Mouse (Mus musculus): ENCODE measurements around the gene Coro1c.

The Coro1c gene

DNA sequence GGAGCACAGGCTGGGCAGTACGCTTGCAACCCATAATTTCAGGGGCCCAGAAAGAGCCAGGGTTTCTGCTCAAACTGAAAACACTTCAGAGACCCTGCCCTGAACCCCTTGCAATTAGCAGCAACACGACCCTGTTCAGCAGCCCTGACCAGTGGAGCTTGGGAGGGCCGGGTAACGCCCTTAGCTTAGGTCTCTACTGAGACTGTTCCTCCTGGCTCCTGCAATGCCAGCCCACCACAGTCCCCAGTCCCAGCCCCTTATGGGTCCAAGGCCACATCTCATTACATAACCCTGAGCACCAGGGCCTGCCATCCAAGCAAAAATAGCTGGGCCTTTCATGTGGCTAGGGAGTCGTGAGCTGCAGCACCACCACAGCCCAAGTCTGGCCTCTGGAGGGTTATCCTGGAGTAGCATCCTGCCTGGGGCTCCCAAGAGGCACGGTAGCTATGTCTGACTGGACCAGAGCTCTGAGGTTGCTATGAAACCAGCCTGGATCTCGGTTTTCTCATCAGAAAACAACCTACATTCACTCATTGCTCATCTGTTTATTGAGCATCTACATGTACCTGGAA is 104.1 kb downstream of the Coro1c start:
- DNase-seq (ENCODE audit: low read depth, low spot score) = no peak
- no peaks in the 10 kb centered on the region for H3K36me3 ChIP-seq (ENCODE audit: control insufficient read depth, insufficient read depth, low read length, poor library complexity, severe bottlenecking)
- no peaks in the 10 kb centered on the region; the same call in 1 of the 2 replicates for H3K27me3 ChIP-seq (ENCODE audit: control insufficient read depth, insufficient read depth, low read length, poor library complexity, severe bottlenecking)

DNA sequence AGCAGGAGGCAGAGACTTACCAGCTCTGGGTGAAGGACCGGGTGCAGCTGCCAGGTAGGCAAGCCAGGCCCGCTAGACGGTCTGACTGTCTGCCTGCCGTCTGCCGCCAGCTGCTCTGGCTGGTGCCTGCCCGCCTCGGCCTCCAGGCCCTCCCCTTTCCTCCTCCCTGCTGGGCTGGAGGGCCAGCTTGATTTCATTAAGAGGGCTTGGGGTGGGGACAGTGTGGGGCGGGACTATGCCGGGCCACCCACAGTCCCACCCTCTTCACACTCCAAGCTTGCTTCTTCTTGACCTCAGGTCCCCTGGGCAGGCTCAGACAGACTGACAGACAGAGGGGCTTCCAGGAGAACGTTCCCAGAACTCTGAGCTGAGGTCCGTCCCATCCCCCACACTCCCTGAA is 108.3 kb downstream of the Coro1c start, which contains the start of gene Tmem119:
Gene Tmem119, minus strand, starts transcription at position 237 of the 400 bp plus-strand sequence.
- DNase-seq (ENCODE audit: low read depth, low spot score) = no peak
- no peaks in the 10 kb centered on the region for H3K36me3 ChIP-seq (ENCODE audit: control insufficient read depth, insufficient read depth, low read length, poor library complexity, severe bottlenecking)
- no peaks in the 10 kb centered on the region; the same call in 1 of the 2 replicates for H3K27me3 ChIP-seq (ENCODE audit: control insufficient read depth, insufficient read depth, low read length, poor library complexity, severe bottlenecking)

DNA sequence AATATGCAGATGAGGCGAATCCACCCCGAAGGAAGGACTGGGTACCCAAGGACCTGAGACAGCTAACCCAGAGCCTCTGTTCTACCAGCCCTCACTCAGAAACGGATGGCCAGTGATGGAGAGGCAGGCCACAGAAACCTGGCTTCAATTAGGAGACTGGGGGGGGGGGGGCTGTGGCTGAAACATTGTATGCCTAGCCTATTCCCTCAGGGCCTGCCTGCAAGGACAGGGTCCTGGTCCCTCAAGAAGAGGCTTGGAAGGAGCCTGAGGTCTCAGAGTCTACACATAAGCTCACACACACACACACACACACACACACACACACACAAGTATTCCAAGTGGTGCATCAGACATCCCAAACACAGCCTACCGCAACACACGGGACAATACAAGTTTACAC is 108.9 kb downstream of the Coro1c start:
- H3K27me3 ChIP-seq (ENCODE audit: control insufficient read depth, insufficient read depth, low read length, poor library complexity, severe bottlenecking) = no peaks in the 10 kb centered on the region; the same call in 1 of the 2 replicates
- H3K36me3 ChIP-seq (ENCODE audit: control insufficient read depth, insufficient read depth, low read length, poor library complexity, severe bottlenecking) = no peaks in the 10 kb centered on the region
- DNase-seq (ENCODE audit: low read depth, low spot score) = no peak

DNA sequence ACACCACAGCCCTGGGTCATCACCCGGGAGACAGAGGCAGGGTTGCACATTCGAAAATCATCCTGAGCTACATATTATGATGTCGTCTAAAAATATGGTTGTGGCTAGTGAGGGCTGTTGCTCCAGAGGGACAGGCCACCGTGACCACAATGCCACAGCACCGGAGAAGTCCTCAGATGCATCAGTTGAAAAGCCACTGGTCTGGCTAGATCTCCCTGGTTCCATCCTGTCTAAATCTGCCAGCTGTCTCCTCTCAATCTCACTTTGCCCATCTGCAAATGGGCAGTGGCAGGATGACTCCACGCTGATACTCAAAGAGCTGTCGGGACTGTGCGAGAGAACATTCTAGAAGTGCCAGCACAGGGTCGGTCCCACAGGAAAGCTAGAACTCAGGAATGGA is 110.0 kb downstream of the Coro1c start:
- Histone ChIP-seq H3K27me3 (ENCODE audit: control insufficient read depth, insufficient read depth, low read length, poor library complexity, severe bottlenecking) (no peaks in the 10 kb centered on the region; the same call in 1 of the 2 replicates), H3K36me3 (ENCODE audit: control insufficient read depth, insufficient read depth, low read length, poor library complexity, severe bottlenecking) (no peaks in the 10 kb centered on the region)
- no peak for DNase-seq (ENCODE audit: low read depth, low spot score)

DNA sequence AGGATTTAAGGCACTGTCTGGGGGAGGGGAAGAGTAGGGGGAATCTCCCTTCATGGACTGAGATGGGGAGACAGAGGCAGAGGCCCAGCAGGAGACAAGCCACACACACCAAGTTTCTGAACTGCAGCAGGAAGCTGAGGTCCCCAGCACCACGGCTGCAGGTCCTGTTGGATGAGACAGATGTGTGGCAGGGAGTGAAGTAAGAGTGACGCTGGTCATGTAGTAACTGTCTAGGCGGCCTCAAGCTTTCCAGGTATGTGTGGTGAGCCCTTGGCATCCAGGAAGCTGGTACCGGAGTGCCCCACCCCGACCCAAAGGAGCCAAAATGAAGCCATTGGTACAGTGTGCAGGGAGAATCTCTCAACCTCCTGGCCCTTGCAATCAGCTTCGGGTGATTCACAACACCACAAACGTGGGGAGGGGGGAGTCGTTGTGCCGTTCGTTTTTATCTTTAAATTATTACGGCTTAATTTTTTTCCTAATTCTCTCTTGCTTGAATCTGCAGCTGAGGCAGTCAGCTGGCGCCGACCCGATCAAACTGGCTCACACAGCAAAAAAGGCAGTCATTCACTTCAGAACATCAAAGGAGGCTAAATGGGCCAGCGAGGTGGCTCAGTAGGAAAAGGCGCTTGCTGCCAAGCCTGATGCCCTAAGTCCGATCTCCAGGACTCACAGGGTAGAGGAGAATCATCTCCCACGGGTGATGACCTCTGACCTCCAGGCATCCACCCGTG is 111.2 kb downstream of the Coro1c start:
- Histone ChIP-seq H3K36me3 (ENCODE audit: control insufficient read depth, insufficient read depth, low read length, poor library complexity, severe bottlenecking) (no peaks in the 10 kb centered on the region), H3K27me3 (ENCODE audit: control insufficient read depth, insufficient read depth, low read length, poor library complexity, severe bottlenecking) (no peaks in the 10 kb centered on the region; the same call in 1 of the 2 replicates)
- no peak for DNase-seq (ENCODE audit: low read depth, low spot score)

DNA sequence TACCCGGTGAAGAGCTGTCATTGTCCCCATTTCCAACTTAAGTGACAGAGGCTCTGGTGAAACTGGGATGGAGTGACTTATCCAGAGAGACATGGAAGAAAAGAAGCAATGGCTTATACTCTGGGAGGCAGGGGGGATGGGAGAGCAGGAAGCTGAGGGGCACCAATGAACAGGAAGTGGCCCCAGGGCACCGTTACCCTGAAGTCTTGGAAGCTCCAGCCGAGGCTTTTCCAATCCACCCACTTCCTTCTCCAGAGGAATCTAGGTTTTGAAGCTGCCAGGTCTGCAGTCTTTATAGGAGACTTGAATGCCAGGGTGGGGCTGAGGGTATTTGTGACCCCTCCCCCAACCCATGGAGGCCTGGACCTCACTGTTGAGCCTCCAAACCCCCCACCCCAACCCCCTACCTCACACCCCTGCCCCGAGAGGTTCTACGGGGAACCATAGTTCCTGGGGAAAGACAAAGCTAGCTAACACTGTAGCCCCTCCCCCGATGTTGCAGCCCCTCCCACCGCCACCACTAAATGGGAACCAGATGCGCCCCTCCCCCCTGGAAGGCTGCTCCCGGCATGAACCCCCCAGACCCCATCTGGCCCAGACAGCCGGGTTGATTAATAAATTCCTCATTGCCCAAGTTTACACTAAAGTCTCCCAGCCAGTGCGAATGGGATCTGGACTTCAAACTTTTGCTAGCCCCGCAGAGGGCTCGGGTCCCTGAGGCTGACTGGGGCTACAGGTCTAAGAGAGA is 112.0 kb downstream of the Coro1c start:
- H3K36me3 ChIP-seq (ENCODE audit: control insufficient read depth, insufficient read depth, low read length, poor library complexity, severe bottlenecking) = no peaks in the 10 kb centered on the region
- no peaks in the 10 kb centered on the region; the same call in 1 of the 2 replicates for H3K27me3 ChIP-seq (ENCODE audit: control insufficient read depth, insufficient read depth, low read length, poor library complexity, severe bottlenecking)
- DNase-seq (ENCODE audit: low read depth, low spot score) = no peak
